Mouse (Mus musculus) thymus, postnatal 0 days (tissue): ENCODE results near the gene Bloc1s1. TPM values are rescaled to one million over a fixed set of nuclear protein-coding genes. Genes with fewer than 3 reads are reported as not detected.

Source experiments
- DNase-seq: peaks from one replicate; pipeline ENCODE4 v3.0.0-alpha.2; 2015; ENCODE audit warnings: low spot score
- polyA plus RNA-seq: library from polyadenylated mRNA; unstranded; fragments of >200 nt; fragmentation: Nextera tagmentation; extraction: Ambion mirVana; gene quantifications from 2 replicates; pipeline ENCODE4 v1.2.1, GENCODE M21; 2015

Bloc1s1 gene
- polyA plus RNA-seq, 1 experiment from 2014 or later: 253 TPM

DNA sequence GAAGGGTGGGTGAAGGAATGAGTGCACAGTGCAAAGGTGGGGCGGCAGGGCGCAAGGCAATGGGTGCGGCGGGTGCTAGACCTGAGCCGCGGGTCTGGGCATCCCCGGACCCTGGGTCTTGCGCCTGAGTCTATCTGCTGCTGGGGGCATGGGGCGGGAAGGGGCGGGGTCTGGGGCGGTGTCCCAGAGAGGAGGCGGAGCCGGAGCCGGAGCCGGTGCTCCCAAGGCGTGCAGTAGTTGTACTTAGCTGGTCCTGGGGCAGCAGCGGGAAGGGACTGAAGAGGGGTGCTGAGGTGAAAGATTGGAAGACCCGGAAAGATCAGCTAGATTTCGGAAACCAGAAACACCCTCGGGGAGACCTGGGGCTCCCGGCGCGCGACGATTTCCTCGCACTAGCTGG lies 9.7 kb upstream of the Bloc1s1 start, which contains the start of gene Itga7:
TSS of gene Itga7 (plus strand) at position 245 of the 400 bp plus-strand sequence.
- peak; percentile 34 for DNase-seq

DNA sequence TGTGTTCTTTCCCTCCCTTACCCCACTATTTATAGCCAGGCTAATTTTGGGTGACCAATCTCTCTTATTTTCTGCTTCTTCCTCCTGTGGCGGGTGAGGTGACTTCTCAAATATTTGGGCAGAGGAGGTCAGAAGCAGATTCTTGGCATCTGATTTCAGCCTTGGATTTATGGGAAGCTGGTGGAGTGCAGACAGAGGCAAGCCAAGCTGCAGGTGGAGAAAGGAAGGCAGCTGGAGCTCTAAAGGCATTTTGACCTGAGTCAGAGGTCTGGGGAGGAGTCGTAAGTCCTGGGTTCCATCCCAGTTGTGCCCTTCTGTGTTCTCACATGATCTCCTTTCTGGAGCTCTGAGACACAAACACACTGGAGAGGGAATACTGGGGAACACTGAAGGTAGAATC lies 7.6 kb upstream of the Bloc1s1 start:
- no peak for DNase-seq

DNA sequence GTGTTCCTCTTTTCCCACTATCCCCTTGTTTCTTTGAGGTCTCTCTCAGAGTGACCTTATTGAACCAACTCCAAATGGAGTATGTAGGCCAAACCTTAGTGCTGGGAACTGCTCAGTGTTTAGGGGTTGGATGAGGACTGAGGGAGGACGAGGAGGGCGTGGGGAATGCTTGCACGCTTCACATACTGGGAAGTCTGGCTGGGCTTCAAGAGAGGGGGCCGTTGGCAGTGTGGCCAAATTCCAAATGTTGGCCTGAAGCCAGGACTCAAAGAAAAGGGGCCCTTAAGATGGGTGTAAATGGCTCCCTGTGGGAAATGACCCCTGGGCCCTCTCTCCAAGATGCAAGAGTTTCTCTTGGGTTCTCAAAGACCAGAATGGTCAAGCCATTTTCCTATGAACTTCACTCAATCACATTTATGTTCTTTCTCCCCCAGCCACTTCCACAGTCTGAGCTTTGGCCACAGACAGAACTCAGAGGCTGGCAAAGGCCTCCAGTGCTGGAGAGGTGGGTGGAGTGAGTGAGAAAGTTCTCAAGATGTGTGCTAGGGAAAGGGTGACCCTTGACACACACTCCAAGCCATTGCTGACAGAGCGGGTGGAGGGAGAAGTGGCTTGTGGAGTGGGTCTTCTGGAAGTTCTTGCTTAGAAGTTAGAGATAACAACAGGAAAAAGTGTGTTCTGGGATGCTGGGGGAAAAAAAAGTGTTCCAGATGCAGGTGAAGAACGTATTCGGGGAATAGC lies 6.0 kb upstream of the Bloc1s1 start:
- no peak for DNase-seq

DNA sequence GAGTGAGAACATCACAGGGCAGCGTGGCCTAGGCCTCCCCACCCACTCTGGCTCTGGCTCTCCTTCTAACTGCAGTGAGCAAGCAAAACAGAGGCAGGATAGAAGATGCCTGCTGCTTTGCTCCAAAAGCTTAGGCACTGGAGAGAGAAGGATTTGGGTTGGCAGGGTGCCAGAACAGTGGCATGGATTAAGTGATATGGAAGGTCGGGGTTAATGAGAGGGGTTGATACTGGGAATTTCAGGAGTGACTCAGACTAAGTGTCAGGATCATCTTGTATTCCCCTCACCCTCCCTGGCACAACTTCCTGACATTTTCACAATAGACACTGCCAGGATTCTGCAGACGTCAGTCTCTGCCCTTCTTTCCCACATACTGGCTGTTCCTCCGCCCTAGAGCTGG lies 4.5 kb upstream of the Bloc1s1 start:
- no peak for DNase-seq

DNA sequence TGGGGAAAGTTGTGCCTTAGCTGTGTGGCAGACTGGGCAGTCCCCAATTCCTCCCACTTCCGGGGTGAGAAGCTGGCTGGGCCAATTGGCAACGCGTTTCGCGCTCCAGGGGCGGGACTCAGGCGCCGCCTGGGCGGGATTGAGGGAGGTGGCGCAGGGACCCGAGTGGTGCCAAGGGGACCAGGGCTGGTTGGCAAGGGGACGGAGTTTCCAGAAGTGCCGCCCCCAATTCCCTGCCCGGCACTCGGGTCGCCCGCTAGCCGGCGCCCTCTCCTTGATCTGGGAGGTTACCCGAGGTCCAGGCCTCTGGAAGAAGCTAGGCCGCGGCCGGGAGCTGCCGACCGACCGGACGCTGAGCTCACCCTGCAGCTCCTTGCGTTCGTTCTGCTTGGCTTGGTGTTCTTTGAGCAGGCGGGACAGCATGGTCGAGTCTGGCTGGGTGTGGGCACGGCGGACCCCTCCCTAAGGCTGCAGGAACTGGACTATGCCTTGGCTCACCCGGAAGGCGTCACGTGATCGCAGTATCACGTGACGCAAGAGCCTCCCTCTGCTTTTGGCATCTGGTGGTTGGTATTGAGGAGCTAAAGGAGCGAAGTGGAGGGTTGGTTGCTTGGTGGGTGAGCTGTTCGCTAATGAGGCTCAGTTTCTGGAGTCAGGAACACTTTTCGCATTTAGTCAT lies 683 bp downstream of the Bloc1s1 start:
- DNase-seq: peak; percentile 89

DNA sequence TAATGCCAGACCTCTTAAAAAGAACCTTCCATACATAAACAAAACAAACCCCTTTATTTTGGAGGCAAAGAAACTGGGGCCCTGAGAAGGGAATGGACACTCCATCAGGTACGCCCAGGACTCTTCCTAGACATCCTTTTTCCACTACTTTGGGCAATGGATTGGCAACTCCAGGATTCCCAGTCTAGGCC lies 1.1 kb downstream of the Bloc1s1 start, which contains the start of gene Rdh5:
TSS of gene Rdh5 (minus strand) at position 67 of the 191 bp plus-strand sequence.
- DNase-seq: no peak

DNA sequence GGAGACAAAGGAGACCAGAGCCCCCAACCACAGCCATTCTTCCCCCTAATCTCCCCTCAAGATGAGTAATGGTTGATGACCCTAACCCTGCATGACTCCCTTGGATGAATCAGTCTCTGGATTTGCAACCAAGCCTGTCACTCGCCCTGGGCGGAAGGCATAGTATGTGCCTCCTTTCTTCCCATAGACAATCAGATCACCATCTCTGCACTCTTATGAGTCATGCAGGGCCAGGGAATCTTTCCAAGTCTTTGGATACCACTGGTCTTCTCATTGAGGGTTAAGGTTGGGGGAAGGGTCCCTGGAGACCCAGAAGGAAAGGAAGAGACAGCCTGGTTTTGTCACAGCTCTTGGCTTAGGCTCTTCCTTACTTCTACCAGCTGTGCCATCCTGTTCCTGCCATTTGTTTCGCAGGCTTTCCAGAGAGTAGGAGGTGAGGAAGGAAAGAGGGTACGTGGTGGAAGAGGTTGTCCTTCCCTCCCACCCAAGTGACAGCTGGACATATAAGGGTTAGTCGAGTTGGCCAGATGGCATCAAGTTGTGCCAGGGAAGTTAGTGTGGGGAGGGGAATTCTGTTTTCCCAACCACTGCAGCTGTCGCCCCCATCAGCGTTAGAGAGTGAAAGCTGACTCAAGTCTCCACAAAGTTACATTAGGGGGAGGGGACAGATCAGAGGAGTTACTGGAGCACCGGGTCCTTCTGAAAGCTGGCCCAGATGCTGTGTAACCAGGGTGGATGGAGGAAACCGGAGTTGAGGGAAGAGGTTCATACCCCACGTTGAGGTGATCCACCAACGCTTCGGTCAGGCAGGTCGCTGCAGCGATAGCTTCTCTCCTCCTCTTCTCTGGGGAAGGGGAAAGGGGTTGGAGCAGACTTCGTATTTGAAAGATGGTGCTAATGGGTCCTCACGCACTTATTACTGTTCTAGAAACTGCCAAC lies 1.7 kb downstream of the Bloc1s1 start:
- no peak for DNase-seq

DNA sequence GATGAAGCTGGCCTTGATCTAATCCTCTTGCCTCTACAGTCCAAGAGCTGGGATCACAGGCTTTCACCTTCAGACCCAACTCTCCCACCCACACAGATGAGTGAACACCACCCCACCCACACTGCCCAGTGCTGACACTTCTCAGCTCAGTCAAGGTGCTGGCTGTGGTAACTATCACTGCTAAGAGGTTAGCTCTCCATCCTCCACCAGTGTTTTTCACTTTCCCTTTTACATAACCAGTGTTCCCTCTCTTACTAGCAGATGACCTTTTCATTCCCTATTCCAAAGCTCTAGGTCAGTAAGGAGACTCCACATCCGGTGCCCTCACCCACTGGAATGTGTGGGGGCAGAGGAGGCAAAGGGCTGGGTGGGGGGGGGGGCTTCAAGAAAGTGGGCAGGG lies 2.6 kb downstream of the Bloc1s1 start:
- no peak for DNase-seq

DNA sequence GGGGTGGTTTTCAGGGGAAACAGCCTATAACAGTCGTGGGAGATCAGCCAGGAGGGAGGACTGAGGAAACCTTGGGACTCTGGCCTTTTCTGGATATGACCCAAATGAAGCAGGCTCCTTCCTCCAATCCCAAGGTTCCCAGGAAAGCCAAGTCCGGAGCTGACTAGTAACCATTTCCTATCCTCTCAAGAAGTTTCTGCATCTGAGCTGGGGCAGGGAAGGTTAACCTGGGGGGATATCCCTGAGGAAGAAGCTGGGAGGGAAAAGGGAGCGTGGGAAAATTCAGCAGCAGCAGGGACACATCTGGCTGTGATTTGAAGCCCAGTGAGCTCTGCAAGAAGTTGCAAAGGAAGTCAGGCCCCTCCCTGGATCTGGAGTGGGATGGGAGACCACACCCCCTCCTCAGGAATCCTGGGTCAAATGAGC lies 3.1 kb downstream of the Bloc1s1 start:
- DNase-seq: no peak

DNA sequence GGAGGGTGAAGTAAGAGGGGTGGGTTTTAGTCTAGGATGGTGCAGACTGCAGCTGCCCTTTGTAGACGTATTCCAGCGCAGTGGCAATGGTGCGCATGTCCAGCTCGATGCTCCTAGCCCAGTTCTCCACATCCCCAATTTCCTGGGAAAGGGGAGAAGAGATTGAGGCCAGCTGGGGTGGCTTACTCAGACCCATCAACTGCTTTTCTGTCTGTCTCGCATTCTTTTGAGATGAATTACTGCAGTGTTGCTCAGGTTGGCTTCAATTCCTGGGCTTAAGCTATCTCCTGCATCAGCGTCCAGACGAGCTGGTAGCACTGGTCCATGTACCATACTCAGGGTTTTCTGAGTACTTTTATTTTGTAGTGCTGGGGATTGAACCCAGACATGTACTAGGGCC lies 3.9 kb downstream of the Bloc1s1 start:
- no peak for DNase-seq

DNA sequence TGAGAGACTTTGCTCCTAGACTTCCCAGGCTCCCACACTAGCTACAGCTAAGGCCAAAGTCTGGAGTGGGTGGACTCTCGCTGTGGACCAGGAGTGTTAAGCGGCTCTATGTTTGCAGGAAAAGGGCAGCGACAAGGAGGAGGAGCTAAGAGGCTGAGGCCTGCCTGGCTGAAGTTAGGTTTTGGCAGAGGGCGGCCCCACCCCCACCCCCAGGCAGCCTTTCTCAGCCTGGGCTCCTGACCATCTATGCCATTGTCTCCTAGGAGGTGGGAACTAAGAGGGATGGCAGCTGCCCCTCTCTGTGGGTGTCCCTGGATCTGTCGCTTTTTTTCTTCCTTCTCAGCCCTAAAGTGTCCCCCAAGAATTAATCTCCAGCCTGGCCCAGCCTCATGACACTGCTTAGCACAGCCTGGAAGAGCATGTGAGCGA lies 4.6 kb downstream of the Bloc1s1 start:
- DNase-seq: no peak

DNA sequence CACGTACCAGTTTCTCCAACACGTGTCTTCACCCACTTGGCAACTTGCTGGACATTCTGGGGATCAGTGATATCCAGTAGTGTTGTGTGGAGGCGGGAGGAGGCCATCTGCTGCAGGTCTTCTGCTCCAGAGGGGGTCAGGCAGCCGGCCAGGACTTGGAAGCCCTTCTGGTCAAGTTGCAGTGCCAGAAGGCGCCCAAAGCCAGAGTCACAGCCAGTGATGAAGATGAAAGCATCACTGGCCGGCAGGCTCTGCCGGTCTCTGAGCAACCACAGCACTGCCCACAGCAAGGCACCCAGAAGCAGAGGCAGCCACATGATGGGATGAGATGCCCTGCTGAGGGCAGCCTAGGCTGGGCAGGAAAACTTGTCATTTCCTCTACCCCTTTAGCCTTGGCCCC lies 5.6 kb downstream of the Bloc1s1 start:
- DNase-seq: no peak

DNA sequence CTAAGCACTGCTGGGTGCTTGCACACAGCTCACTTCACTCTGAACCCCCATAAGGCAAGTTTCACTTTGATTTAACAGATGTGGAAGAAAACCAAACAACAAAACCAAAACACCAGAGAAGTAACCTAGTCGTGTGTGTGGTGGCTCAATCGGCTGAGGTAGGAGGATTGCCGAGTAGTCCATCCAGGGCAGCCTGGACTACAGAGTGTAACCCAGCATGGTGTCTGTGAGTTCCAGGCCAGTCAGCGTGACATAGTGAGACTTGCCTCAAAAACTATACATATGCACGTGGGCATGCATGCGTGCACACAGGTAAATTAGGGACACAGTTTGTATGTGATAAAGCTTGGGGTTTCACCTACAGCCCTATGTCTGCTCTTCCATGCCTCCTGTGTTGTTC lies 6.4 kb downstream of the Bloc1s1 start:
- DNase-seq: no peak

DNA sequence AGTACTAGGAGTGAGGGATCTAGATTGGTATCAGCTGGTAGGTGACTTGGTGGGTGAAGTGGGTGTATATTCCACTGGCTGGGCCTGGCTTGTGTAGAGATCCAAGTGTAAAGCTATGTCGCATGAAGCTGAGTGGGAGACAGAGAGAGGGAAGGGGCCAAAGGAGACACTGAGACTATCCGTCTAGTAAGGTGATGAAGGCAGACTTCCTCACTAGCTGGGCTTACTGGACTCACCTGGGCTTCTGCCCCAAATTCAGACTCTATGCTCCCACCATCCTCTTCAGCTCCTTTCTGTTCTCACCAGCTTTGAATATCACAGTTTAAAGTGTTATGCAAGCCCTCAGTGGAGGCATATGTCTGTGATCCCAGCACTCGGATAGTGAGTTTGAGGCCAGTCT lies 7.2 kb downstream of the Bloc1s1 start:
- DNase-seq: no peak

DNA sequence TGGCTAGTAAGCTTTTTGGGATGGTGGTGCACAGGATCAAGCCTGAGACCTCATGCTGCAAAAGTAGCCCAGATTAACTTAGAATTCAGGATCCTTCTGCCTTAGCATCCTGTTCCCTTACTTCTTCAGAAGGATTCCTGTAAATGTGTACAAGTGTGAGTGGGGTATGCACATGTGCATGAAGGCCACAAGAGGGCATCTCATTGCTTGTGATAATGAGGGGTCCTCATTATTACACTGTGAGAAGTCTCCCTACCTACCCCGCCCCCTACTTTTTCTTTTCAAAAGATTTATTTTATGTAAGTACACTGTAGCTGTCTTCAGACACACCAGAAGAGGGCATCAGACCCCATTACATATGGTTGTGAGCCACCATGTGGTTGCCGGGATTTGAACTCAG lies 8.3 kb downstream of the Bloc1s1 start:
- DNase-seq: peak; percentile 32

DNA sequence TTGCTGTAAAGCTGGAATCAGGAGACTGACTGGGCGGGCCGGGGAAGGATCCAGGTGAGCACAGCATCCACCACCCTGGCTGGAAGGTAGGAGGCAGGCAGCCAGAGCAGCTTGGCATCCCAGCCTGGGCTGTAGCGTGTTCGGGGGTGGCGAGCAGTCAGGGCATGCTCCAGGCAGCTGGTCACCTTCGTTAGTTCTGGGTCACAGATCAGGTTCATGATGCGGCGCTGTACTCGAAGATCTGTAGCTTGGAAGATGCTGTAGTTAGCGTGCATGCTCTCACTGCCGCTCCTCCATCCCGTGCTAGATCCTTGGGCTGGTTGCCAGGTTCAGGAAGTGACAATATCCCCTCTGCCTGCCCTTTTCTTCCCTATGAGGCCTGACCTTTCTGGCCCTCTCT lies 10.1 kb downstream of the Bloc1s1 start:
- DNase-seq: no peak

DNA sequence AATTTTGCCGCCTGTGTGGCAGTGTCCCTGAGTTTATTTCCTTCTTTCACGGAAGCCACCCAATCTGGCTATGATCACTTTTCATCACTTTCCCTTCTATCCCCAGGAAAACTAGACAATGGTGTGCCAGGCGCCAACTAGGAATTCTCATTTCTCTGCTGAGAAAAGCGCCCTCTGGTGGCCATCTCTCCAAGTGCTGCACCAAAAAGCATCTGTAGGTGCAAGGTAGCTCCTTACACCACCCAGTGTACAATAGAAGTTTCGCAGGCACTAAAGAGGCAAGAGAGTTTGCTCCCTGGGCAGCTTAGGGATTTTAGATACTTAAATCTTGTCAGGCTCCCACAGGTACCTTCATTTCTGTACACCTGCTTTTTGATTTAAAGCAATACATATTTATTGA lies 10.6 kb downstream of the Bloc1s1 start:
- peak; percentile 85 for DNase-seq

DNA sequence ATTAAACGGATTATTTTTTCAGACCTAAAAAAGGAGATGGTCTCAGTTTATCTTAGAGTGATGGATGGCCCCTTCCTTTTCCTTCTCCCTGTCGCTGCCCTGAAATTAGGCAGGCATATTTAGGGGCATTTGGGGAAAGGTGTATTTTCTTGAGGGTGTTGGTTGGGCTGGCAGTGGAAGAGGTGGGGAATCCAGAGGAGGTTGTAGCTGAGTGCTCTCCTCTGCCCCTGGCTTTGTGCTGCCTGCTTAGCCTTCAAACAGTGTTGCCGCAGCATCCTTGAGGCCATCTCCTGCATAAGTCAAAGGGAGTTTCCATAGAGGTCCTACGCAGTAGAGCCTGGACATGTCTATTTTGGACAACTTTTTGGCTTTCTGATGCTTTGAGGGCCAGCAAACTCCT lies 11.0 kb downstream of the Bloc1s1 start:
- DNase-seq: no peak

DNA sequence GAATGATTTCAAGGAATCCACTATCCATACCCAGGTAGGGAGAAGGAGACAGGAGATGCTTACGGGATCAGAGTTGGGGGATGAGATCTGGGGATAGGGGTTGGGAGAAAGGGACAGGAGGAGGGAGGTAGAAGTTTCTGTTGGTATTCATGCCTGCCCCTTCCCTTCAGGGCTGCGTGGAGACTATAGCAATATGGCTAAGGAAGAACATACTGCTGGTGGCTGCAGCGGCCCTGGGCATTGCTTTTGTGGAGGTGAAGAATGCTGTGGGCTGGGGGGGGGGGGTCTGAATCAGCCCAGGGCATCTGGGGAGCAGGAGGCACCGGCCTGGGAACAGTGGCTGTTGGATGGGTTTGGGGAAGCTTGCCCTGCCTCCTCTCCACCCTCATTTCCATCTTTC lies 11.6 kb downstream of the Bloc1s1 start:
- no peak for DNase-seq

DNA sequence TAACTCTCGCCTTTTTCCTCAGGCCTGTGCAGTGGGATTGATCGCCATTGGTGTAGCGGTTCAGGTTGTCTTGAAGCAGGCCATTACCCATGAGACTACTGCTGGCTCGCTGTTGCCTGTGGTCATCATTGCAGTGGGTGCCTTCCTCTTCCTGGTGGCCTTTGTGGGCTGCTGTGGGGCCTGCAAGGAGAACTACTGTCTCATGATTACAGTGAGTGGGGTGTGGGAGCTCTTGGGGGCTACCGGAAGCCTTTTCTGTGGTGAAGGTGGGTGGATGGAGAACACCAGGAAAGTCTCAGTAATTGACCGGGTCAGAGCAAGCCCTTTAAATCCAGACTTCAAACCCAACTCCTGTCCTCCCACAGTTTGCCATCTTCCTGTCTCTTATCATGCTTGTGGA lies 12.4 kb downstream of the Bloc1s1 start:
- DNase-seq: no peak

DNA sequence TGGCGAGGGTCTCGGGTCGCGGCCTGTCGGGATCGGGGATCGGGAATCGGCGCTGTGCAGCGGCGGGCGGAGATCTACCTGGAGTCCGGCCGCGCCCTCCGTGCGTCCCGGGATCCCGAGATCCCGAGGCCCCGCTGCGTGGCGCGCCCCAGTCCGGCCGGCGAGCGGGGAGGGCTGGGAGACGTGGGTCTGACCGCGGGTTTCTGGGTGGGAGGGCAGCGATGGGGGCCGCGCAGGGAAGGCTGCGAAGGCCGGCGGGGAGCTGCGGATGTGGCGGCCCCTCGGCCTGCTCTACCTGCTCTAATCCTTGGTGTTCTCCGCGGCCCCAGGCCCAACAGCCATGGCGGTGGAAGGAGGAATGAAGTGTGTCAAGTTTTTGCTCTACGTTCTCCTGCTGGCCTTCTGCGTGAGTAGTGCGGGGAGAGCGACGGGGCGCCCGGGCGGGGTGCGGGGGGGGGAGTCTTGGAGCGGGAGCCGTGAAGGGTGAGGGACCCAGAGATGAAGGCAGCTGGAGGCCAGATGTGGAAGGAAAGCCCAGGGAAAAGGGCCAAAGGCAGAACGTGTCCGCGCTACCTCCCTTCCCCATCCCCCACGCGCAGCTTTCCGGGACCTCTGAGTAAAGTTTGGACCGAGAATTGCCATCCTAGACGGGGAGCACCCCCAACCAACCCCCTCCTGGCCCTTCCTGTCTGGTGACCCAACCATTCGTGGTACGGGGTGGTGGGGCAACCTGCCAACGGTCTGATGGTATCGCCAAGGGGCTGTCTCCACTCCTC lies 13.6 kb downstream of the Bloc1s1 start:
- DNase-seq: no peak
